Mouse (Mus musculus) liver, adult 2 months (tissue): ENCODE measurements around the gene Tmem268. TPM values are rescaled to one million over a fixed set of nuclear protein-coding genes. Genes with fewer than 3 reads are reported as not detected.

ENCODE experiments used
- DNase-seq: peaks from one replicate; pipeline ENCODE4 v3.0.0-alpha.2; 2011; ENCODE audit warnings: low read depth, low spot score; ENCODE audit errors: extremely low read depth
- H3K27ac ChIP-seq: fragments of 200-500 bp; replicated peaks from 2 replicates; pipeline ENCODE4 v1.5.1; 2012; ENCODE audit warnings: low read depth, mild to moderate bottlenecking, control low read depth, inconsistent platforms, low read length; ENCODE audit not compliant: insufficient read depth
- H3K27me3 ChIP-seq: fragments of 200-500 bp; 2 replicates; pipeline ENCODE4 v1.6.1; 2012; ENCODE audit warnings: mild to moderate bottlenecking, moderate library complexity, low read length, inconsistent platforms; ENCODE audit not compliant: control insufficient read depth, insufficient read depth
- H3K36me3 ChIP-seq: fragments of 200-500 bp; 2 replicates; pipeline ENCODE4 v1.6.1; 2012; ENCODE audit warnings: low read length, inconsistent platforms; ENCODE audit not compliant: control insufficient read depth, insufficient read depth
- H3K4me1 ChIP-seq: fragments of 200-500 bp; 2 replicates; pipeline ENCODE4 v1.6.1; 2011; ENCODE audit warnings: low read length; ENCODE audit not compliant: control insufficient read depth, insufficient read depth
- H3K4me3 ChIP-seq: fragments of 200-500 bp; 2 replicates; pipeline ENCODE4 v1.5.1; 2011; ENCODE audit warnings: low read depth, mild to moderate bottlenecking, control low read depth, low read length, moderate library complexity; ENCODE audit not compliant: insufficient read depth
- H3K79me2 ChIP-seq: fragments of 200-500 bp; 2 replicates; pipeline ENCODE4 v1.6.1; 2012; ENCODE audit warnings: inconsistent platforms, mild to moderate bottlenecking, low read length, moderate library complexity; ENCODE audit not compliant: control insufficient read depth, insufficient read depth
- H3K9ac ChIP-seq: fragments of 200-500 bp; 2 replicates; pipeline ENCODE4 v1.6.1; 2012; ENCODE audit warnings: low read depth, mild to moderate bottlenecking, control low read depth, inconsistent platforms, low read length
- CTCF ChIP-seq: fragments of 200-500 bp; IDR thresholded peaks from 2 replicates; pipeline ENCODE4 v1.5.1; 2011; ENCODE audit warnings: low read depth, low read length, control low read depth
- POLR2A ChIP-seq: fragments of 200-500 bp; IDR thresholded peaks from 2 replicates; pipeline ENCODE4 v1.6.1; 2011; ENCODE audit warnings: low read length, control low read depth; ENCODE audit not compliant: insufficient read depth; ENCODE audit errors: extremely low read depth
- WGBS: fragments of 180-500 bp; shearing (Covaris S2); methylation state at CpG from one replicate; pipeline ENCODE4 v1.1.7; 2018; 5-methylcytosine and 5-hydroxymethylcytosine counted together
- polyA plus RNA-seq: library from polyadenylated mRNA; depleted of rRNA; stranded (reverse); fragments of >200 nt; gene quantifications from 2 replicates; pipeline ENCODE4 v1.2.3, GENCODE M21; 2012
- total RNA-seq: library from RNA; depleted of rRNA; stranded (reverse); fragments of >200 nt; gene quantifications from 2 replicates; pipeline ENCODE4 v1.2.3, GENCODE M21; 2014

Gene Tmem268
- total and polyA plus RNA-seq, 2 experiments: 2.9 to 4.7 TPM

DNA sequence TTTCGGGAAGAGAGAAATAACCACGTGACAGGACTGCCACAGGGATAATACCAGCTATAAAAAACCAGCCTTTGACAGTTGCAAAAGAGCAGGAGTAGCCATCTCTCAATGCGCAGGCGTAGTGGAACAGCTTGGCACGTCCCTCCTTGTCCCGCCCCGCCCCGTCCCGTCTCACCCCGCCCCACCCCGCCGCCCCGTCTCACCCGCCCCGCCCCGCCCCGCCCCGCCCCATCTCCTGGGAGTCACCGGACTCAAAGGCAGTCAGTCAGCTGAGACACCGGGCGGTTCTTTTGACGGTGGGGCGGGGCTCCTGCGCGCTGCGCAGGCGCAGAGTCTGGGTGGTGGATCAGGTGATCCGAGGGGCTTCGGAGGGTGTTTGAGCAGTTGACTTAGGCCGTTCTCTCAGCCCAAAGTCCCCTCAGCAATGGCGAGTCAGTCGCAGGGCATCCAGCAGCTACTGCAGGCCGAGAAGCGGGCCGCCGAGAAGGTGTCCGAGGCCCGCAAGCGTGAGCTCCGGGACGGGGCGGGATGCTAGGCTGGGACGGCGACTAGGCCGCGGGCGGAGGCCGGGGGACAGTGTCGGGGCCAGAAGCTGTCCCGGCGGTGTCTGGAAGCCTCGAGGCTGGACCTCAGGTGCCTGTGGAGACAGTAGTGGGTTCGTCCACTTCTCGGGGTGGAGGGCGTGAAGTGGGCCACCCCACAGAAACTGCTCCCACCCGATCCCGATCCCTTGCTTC is 13.9 kb upstream of the Tmem268 start, which contains the start of gene Atp6v1g1:
Gene Atp6v1g1 (plus strand): TSS at position 279 of the 737 bp plus-strand sequence.
- H3K4me3 ChIP-seq: peak within 1 kb of the TSS; percentile 98
- TF ChIP-seq CTCF: no peak
- TF ChIP-seq POLR2A: peak; percentile 63; the same call in 1 of the 2 replicates
- H3K79me2 ChIP-seq: peaks cover 12% of the 10 kb centered on the region; the same call in 1 of the 2 replicates
- H3K9ac ChIP-seq: peak within 1 kb of the TSS; percentile 95
- WGBS: under 1% methylated on average over 57 of the region's 57 CpGs
- H3K36me3 ChIP-seq: peaks cover 14% of the 10 kb centered on the region
- peak; percentile 87 for DNase-seq
- no peaks in the 10 kb centered on the region for H3K27me3 ChIP-seq
- H3K4me1 ChIP-seq: peaks cover 20% of the 10 kb centered on the region
- peak within 1 kb of the TSS; percentile 88 for H3K27ac ChIP-seq

DNA sequence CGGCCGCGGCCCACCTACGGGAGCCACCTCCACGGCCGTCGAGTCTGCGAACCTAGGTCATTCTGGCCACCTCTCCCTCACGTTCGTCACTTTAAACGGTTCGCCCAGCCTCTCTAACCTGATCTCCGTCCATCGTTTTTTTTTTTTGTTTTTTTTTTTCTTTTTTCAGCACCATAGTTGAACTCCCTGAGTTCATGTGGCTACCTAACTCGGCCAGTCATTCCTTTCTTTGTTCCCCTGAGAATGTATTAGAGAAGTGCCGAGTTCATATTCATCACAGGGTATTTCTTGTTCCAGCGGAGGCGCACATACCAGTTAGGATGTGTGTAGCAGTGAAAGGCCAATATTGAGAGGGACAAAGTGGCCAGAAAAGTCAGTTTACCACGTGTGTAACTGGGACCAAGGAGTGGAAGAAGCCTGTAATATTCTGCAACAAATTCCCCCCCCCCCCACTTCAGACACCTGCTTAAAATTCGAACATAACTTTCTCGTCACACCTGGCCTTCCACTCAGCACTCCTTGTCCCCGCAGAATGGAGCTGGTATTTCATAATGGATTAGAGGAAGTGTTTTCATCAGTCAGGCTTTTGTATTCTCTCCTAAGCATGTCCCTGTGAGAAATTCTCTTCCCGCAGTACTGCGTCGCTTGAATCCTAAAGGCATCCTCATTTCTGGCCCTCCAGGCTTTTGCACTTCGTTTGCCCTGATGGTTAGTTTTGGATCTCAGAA is 13.2 kb upstream of the Tmem268 start:
- Histone ChIP-seq H3K27ac (peak overlapping the region; percentile 88), H3K4me1 (peaks cover 20% of the 10 kb centered on the region), H3K36me3 (peaks cover 15% of the 10 kb centered on the region), H3K79me2 (peaks cover 12% of the 10 kb centered on the region; the same call in 1 of the 2 replicates), H3K9ac (peak overlapping the region; percentile 95), H3K4me3 (peak overlapping the region; percentile 98), H3K27me3 (no peaks in the 10 kb centered on the region)
- 3% methylated on average over 26 of the region's 26 CpGs for WGBS
- peak; percentile 37 for DNase-seq
- TF ChIP-seq CTCF (no peak), POLR2A (no peak)

DNA sequence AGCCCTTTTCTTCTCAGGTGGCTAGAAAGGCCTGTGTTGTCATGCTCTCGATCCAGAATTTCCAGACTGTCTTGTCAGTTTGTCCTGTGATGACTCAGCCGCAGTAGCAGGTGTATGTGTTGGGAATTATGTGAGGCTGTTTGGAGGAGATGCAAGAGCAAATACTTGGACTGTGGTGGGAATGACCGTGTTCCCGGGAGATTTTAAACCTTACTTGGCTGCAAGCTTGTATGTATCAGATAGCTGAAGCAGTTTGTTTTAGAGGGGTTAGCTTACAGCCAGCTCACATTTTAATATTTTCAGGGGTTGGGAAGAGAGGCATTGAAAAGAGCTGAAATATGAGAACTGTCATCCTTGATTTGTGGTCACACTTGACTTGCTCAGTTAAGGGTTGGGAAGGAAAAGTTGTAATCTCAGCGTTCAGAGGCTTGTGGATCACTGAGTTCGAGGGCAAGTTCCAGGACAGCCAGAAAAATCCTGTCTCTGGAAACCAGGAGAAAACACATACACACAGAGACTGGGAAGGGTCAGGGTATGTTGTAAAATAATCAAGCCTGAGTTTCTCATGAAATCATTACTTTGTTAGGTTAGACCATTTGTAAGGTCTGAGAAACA is 12.0 kb upstream of the Tmem268 start:
- Histone ChIP-seq H3K9ac (no peak overlapping the region), H3K36me3 (peaks cover 25% of the 10 kb centered on the region), H3K27ac (no peak overlapping the region), H3K27me3 (no peaks in the 10 kb centered on the region), H3K4me3 (no peak overlapping the region), H3K79me2 (peaks cover 12% of the 10 kb centered on the region; the same call in 1 of the 2 replicates), H3K4me1 (peaks cover 20% of the 10 kb centered on the region)
- TF ChIP-seq POLR2A (no peak), CTCF (no peak)
- 38% methylated on average over 6 of the region's 6 CpGs for WGBS
- DNase-seq: no peak

DNA sequence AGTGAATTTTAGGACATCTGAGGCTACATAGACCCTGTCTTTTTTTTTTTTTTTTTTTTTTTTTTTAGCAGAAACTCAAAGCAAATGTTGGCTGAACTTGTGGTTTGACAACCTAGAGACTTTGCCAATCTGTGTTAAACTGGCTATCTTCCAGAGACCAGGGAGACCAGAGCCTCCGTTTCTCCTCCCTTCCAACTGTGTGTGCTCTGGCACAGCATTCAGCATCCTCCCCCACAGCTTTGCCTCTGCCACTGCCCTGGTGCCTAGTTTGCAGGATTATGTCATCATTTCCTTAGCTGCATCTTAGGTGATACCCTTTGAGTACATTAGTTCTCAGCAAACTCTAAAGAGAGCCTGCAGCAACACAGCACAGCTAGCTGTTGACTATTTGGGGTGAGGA is 10.8 kb upstream of the Tmem268 start:
- Histone ChIP-seq H3K9ac (no peak overlapping the region), H3K36me3 (peaks cover 38% of the 10 kb centered on the region), H3K79me2 (peaks cover 12% of the 10 kb centered on the region; the same call in 1 of the 2 replicates), H3K4me3 (no peak overlapping the region), H3K27ac (no peak overlapping the region), H3K27me3 (no peaks in the 10 kb centered on the region), H3K4me1 (peaks cover 21% of the 10 kb centered on the region)
- DNase-seq: peak; percentile 91
- 4% methylated on average over 1 of the region's 1 CpGs for WGBS
- no peak for TF ChIP-seq POLR2A
- TF ChIP-seq CTCF: no peak

DNA sequence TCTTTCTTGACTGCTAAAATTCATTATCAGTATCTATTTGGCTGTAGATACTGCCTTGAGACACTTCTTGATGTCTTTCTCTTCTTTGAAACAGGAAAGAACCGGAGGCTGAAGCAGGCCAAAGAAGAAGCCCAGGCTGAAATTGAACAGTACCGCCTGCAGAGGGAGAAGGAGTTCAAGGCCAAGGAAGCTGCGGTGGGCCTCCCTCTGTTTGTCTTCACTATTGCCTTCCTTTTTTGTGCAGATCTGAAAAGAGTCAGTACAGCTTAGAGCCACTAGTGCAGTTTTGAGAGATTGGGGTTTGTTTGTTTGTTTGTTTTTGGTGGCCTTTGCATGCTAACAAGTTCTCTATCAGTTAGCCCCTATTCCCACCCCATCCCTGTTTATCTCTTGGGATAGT is 10.1 kb upstream of the Tmem268 start:
- peaks cover 25% of the 10 kb centered on the region for H3K4me1 ChIP-seq
- H3K4me3 ChIP-seq: no peak overlapping the region
- DNase-seq: no peak
- no peak overlapping the region for H3K27ac ChIP-seq
- H3K9ac ChIP-seq: no peak overlapping the region
- WGBS: 73% methylated on average over 3 of the region's 3 CpGs
- no peak for TF ChIP-seq POLR2A
- no peak for TF ChIP-seq CTCF
- H3K36me3 ChIP-seq: peaks cover 41% of the 10 kb centered on the region
- H3K79me2 ChIP-seq: peaks cover 12% of the 10 kb centered on the region; the same call in 1 of the 2 replicates
- H3K27me3 ChIP-seq: no peaks in the 10 kb centered on the region
